Mouse (Mus musculus): ENCODE results near the gene Rab3ip. TPM values are rescaled to one million over a fixed set of nuclear protein-coding genes. Genes with fewer than 3 reads are reported as not detected.

The Rab3ip gene
- 10 to 100 TPM; 41.2 to 42.9 TPM for total RNA-seq (2021)

- intact Hi-C loops (cut with DNase I) = no loop called here
- peak; percentile 96 for DNase-seq
Observed at GRCm38 (mm10) chr10:116950009-116950769, at the start of gene Rab3ip. TSS of gene Rab3ip (minus strand) at chr10:116950769.

GRCm38 (mm10) chr10:116998716-116999455 is 48.3 kb upstream of the Rab3ip start:
- intact Hi-C loops (cut with DNase I) = no loop called here
- DNase-seq = no peak

GRCm38 (mm10) chr10:116996236-116996600 is 45.6 kb upstream of the Rab3ip start:
- no peak for DNase-seq
- intact Hi-C loops (cut with DNase I) = no loop called here

- no peak for DNase-seq
- intact Hi-C loops (cut with DNase I) = no loop called here
Observed at GRCm38 (mm10) chr10:116995584-116996235, 45.1 kb upstream of the Rab3ip start.

GRCm38 (mm10) chr10:116995162-116995561 is 44.6 kb upstream of the Rab3ip start:
- intact Hi-C loops (cut with DNase I) = no loop called here
- DNase-seq = no peak

GRCm38 (mm10) chr10:116993971-116994370 is 43.4 kb upstream of the Rab3ip start:
- no peak for DNase-seq
- intact Hi-C loops (cut with DNase I) = no loop called here

- intact Hi-C loops (cut with DNase I) = no loop called here
- DNase-seq = no peak
Observed at GRCm38 (mm10) chr10:116986264-116987082, 35.9 kb upstream of the Rab3ip start, which contains the start of gene Best3. TSS of gene Best3 (plus strand) at chr10:116986314.

GRCm38 (mm10) chr10:116984836-116985235 is 34.3 kb upstream of the Rab3ip start:
- DNase-seq = no peak
- intact Hi-C loops (cut with DNase I) = no loop called here

GRCm38 (mm10) chr10:116982526-116982925 is 32.0 kb upstream of the Rab3ip start:
- DNase-seq = no peak
- intact Hi-C loops (cut with DNase I) = no loop called here

GRCm38 (mm10) chr10:116980888-116981287 is 30.3 kb upstream of the Rab3ip start:
- intact Hi-C loops (cut with DNase I) = no loop called here
- DNase-seq = peak; percentile 27

- DNase-seq = no peak
- intact Hi-C loops (cut with DNase I) = no loop called here
Observed at GRCm38 (mm10) chr10:116980273-116980672, 29.7 kb upstream of the Rab3ip start.

- peak; percentile 23 for DNase-seq
- intact Hi-C loops (cut with DNase I) = no loop called here
Observed at GRCm38 (mm10) chr10:116978841-116979240, 28.3 kb upstream of the Rab3ip start.

GRCm38 (mm10) chr10:116977858-116978257 is 27.3 kb upstream of the Rab3ip start:
- intact Hi-C loops (cut with DNase I) = no loop called here
- no peak for DNase-seq

GRCm38 (mm10) chr10:116977455-116977854 is 26.9 kb upstream of the Rab3ip start:
- intact Hi-C loops (cut with DNase I) = no loop called here
- DNase-seq = no peak

- DNase-seq = no peak
- intact Hi-C loops (cut with DNase I) = no loop called here
Observed at GRCm38 (mm10) chr10:116972509-116972908, 21.9 kb upstream of the Rab3ip start, which contains the start of gene Gm10271. TSS of gene Gm10271 (minus strand) at chr10:116972609.

GRCm38 (mm10) chr10:116968741-116969140 is 18.2 kb upstream of the Rab3ip start:
- intact Hi-C loops (cut with DNase I) = no loop called here
- DNase-seq = no peak

GRCm38 (mm10) chr10:116966065-116966464 is 15.5 kb upstream of the Rab3ip start:
- intact Hi-C loops (cut with DNase I) = no loop called here
- DNase-seq = no peak

GRCm38 (mm10) chr10:116965297-116965696 is 14.7 kb upstream of the Rab3ip start:
- DNase-seq = no peak

GRCm38 (mm10) chr10:116964571-116964970 is 14.0 kb upstream of the Rab3ip start:
- intact Hi-C loops (cut with DNase I) = no loop called here
- no peak for DNase-seq

More at GRCm38 (mm10) chr10:116965297-116965696, 14.7 kb upstream of the Rab3ip start:
- intact Hi-C loops (cut with DNase I) = no loop called here

GRCm38 (mm10) chr10:116964084-116964483 is 13.5 kb upstream of the Rab3ip start:
- intact Hi-C loops (cut with DNase I) = no loop called here
- DNase-seq = no peak

Data from left cerebral cortex, postnatal 4 days (tissue).